Mouse (Mus musculus): ENCODE data around the gene Ppp1r9a.

DNA sequence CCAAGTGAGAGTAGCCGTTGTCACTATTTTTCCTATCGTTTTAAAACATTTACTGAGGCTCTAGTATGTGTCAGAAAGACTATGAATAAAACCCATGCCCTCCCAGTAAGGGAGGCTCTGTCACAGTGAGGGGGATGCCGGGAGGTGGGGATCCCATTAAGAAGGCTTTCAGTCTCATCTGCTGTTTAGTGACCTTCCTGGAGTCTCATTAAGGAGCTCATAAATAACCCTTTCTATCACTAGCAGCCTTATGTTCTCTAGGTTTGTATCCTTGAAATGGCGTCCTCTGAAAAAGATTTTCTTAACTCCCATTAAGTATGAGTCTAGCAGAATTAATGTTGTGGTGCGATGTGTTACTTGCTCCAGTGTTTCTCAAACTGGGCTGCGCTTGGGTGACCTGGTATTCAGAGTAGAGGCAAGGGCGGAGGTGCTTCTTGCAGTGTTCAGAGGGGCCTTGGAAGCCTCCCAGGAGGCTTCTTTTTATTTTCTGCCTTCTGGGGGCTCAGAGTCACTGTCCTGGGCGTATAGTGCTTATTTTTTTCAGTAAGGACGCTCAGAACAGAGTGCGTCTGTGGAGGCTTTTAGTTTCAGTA lies 7.4 kb downstream of the Ppp1r9a start:
- no peak for TF ChIP-seq JUND (conservative IDR thresholded peaks at IDR 0.05; ENCODE audit: low read depth, low read length)
- TF ChIP-seq POLR2AphosphoS2 (IDR thresholded peaks at IDR 0.05; ENCODE audit: low read depth, low read length), result no peak
- no peak for TF ChIP-seq CTCF (conservative IDR thresholded peaks at IDR 0.05 in 1 of 2, IDR thresholded peaks at IDR 0.05 in 1 of 2; ENCODE audit: low read depth in 2 of 2, low read length in 2 of 2)
- TF ChIP-seq MEF2A (IDR thresholded peaks at IDR 0.05; ENCODE audit: borderline replicate concordance, low read depth, low read length), result no peak
- TF ChIP-seq MAZ (IDR thresholded peaks at IDR 0.05; ENCODE audit: low read depth, low read length), result no peak
- TF ChIP-seq EP300 (IDR thresholded peaks at IDR 0.05; ENCODE audit: low read length), result no peak
- TF ChIP-seq USF2 (conservative IDR thresholded peaks at IDR 0.05; ENCODE audit: low read depth, low read length), result no peak
- no peak for TF ChIP-seq NELFE (IDR thresholded peaks at IDR 0.05; ENCODE audit: low read depth, low read length)
- TF ChIP-seq MYC (IDR thresholded peaks at IDR 0.05; ENCODE audit: low read depth, low read length), result no peak
- no peak for TF ChIP-seq POLR2A (IDR thresholded peaks at IDR 0.05; ENCODE audit: low read depth, low read length)
- TF ChIP-seq CHD2 (IDR thresholded peaks at IDR 0.05; ENCODE audit: low read length), result no peak

Measured in CH12.LX (cell line).